Mouse (Mus musculus) adrenal gland, adult 18-20 months (tissue): ENCODE results near the gene Mpv17l2. TPM values are rescaled to one million over a fixed set of nuclear protein-coding genes. Genes with fewer than 3 reads are reported as not detected.
A peak's percentile ranks its signal among the peaks of the same experiment; 100 is the strongest.

Experiments
- DNase-seq, 2 experiments: peaks; one replicate each; pipeline ENCODE4 v3.0.0; 2021 to 2022; ENCODE audit warnings: low spot score in 2 of 2
- total RNA-seq, 2 experiments: library from RNA; stranded (reverse); gene quantifications; 1 replicate in 1 of 2; 2 replicates in 1 of 2; pipeline ENCODE4 v1.2.3; 2021

Mpv17l2 gene
- total RNA-seq, 2 experiments from 2014 or later, result 94.9 to 120 TPM

GRCm38 (mm10) chr8:70754043-70754870 lies 6.5 kb downstream of the Mpv17l2 start, which contains the start of gene Rab3a:
TSS of gene Rab3a (plus strand) at chr8:70754679.
- DNase-seq, result peak; percentile 83 to 86

GRCm38 (mm10) chr8:70753151-70753550 lies 7.6 kb downstream of the Mpv17l2 start:
- peak; percentile 44 to 80 for DNase-seq

DNA sequence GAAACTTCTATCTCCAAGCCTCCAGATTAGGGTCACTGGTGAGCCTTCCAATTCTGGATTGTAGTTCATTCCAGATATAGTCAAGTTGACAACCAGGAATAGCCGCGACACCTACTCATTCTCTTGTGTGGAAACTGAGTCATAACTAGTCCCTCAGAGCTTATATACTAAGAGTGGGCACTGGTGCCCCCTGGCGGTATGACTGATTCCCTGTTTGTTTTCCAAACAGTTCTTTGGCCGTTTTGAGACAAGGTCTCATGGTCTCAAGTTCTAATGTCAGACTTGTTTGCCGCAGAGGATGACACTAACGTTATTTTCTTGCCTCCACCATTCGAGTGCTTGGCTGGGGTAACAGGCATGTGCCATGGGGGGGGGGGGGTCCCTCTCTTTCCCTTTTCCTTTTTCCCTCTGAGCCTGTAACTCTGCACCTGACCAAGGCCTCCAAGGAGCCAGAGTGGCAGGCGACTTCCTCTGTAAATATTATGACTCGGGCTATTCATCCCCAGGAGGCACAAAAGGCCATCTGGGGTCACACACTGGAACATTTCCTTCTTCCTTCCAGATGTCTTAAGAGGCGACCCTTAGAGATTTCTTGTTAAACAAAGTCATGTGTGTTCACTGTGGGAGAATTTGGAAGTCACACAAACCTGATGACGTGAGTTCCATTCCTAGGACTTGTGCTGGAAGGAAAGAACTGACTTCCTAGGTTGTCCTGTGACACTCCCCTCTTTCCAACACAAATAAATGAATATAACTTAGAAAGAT lies 8.6 kb downstream of the Mpv17l2 start:
- DNase-seq, result peak; percentile 72 to 80

- no peak for DNase-seq
These were observed 10.5 kb downstream of the Mpv17l2 start for GRCm38 (mm10) chr8:70750128-70750680.

- no peak for DNase-seq
These were observed 11.6 kb downstream of the Mpv17l2 start for GRCm38 (mm10) chr8:70749097-70749674.

DNA sequence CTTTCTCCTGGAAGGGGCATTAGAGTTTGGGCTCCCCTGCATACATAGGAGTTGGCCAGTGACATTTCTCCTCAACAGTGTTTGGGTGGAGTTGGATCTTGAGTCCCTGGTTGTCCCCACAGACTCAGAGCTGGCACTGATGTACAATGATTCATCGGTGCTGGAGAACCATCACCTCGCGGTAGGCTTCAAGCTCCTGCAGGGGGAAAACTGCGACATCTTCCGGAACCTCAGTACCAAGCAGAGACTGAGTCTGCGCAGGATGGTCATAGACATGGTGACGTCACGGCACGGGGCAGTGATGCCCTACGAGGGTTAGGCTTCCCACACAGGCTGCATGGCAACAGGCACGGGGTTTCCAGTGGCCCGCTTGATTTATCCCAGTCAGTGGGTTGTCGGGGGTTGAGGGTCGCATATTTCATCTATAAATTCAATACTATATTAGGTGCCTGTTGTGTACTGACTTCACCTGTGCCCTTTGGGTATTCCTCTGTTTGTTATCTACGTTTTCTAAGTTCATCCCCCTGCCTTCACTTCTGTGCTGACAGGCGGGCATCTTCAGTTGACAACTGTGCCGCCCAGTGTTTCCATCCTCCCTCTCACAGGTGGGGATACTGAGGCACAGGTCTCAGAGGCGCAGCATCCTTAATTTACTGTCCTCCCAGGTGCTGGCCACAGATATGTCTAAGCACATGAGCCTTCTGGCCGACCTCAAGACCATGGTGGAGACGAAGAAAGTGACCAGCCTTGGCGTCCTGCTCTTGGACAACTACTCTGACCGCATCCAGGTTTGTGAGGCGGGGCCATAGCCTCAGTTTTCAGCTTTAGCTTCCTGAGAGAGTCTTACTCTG lies 12.3 kb downstream of the Mpv17l2 start:
- no peak for DNase-seq

GRCm38 (mm10) chr8:70747211-70747890 lies 13.4 kb downstream of the Mpv17l2 start:
- no peak for DNase-seq

DNA sequence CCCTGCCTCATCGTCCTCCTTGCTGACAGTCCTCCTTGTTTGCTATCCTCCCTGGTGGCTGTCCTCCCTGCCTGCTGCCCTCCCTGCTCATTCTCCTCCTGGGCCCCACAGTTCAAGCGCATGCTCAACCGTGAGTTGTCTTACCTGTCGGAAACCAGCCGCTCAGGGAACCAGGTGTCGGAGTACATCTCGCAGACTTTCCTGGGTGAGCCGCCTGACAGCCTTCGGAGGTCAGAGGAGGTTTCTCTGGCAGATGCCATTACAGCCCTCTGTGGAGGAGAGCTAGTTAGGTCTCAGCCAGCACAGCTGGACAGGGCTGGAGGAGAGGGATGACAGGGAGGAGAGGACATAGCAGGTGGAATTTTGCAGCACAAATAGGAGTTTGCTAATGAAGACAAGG lies 14.1 kb downstream of the Mpv17l2 start:
- DNase-seq, result no peak

GRCm38 (mm10) chr8:70745691-70746220 lies 15.0 kb downstream of the Mpv17l2 start:
- no peak for DNase-seq

DNA sequence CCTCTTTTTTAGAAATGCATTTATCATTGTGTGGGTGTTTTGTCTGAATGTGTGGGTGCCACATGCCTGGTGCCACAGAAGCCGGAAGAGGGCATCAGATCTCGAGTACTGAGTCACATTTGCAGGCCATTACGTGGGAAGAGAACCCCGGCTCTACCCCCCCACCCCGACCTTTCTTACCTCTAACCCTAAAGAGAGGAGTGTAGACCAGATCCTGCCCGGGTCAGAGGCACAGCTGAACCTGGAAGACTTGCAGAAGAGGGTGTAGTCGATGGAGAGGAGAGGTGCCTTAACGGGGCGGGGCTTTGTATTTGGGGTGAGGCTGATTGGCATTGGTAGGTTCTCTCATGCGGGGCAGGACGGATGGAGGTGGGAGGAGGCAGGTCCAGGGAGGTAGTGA lies 15.9 kb downstream of the Mpv17l2 start:
- DNase-seq, result no peak

- peak; percentile 55 to 60 for DNase-seq
These were observed 16.8 kb downstream of the Mpv17l2 start for GRCm38 (mm10) chr8:70743656-70744590.

DNA sequence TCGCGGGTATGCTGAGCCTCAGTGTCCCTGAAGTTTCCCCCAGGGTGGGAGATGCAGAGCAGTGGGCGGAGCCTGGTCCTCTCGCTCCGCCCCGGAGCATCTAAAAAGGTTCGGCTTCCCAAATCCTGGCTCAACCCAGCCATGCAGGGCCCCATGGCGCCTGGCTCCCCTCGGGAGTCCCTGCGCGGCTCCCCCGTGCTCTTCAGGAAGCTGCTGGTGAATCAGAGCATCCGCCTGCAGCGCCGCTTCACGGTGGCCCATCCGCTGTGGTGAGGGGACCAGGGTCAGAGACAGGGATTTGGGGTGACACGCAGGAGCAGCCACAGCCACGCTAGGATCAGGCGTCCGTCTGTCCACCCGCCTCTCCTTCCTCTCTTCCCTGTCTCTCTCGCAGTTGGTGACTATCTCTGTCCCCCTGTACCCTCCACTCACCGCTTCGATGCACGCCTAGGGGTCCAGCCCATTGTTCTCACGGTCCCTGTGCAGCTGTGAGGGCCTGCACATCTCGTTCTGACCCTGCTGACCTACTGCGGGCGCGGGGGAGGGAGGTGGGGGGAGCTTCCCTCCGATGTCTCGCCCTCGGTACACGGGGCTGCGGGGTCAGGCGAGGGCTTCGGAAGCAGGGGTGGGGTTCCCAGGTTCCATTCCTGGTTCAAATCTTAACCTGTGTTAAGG lies 17.6 kb downstream of the Mpv17l2 start:
- no peak for DNase-seq

- no peak for DNase-seq
These were observed 18.6 kb downstream of the Mpv17l2 start for GRCm38 (mm10) chr8:70742176-70742575.

GRCm38 (mm10) chr8:70741661-70742060 lies 19.1 kb downstream of the Mpv17l2 start:
- DNase-seq, result no peak

DNA sequence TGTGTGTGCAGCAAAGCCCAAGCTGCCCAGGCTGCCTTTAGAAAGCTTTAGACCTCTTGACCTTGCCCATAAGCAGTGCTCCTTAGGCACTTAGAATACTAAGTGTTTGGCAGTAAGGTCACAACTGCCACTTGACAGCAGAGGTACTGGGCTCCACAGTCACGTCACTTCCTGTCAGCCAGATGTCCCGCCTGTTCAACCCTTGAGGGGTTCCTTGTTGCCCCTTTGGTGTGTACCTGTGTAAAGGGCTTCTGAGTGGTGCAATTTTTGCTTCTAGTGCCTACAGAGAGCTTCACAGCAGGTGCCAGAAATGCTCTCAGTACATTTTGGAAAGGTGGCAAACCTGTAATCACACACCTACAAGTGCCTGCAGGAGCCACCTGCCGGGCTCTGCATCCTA lies 22.5 kb downstream of the Mpv17l2 start:
- no peak for DNase-seq

DNA sequence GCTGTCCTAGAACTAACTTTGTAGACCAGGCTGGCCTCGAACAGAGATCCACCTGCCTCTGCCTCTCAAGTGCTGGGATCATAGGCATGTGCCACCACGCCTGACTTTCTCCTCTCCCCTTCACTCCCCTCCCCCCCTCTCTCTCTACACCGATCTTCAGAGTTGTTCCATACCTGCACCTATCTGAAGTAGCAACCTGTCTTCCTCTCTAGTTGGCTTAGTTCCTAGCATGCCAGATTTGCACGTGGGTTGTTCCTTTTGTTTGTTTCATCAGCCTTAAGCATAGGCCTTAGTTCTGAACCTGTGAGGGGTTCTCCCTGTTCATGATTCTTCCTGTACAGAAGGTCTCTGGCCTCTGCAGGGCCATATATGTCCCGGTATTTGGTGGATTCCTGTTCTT lies 23.0 kb downstream of the Mpv17l2 start:
- DNase-seq, result no peak

DNA sequence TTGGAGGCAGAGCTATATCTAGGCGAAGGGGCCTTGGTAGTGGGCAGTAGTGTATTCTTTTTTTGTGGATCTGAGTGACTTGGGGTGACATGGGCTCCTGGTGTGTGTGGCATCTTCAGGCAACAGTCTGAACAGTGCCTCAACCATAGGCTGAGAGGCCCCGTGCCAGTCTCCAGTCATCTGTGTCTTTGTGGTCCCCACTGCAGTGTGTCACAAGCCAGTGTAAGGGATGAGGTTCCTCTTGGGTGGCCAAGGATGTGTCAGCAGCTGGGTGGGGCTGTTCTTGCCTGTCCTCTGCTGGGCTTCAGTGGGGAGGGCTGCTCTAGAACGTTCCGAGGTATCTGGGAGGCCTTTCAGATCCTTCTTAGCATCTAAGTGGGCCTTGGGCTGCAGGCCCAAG lies 29.8 kb downstream of the Mpv17l2 start:
- no peak for DNase-seq
